Mouse (Mus musculus) cerebellum, adult 2 months (tissue): ENCODE measurements around the gene Git2.

Source experiments
- CTCF ChIP-seq: fragments of 200-500 bp; IDR thresholded peaks from 2 replicates; pipeline ENCODE4 v1.5.1; 2011; ENCODE audit warnings: low read depth, mild to moderate bottlenecking, control low read depth, low read length, moderate library complexity, borderline replicate concordance; ENCODE audit not compliant: insufficient read depth
- POLR2A ChIP-seq: fragments of 200-500 bp; IDR thresholded peaks from 2 replicates; pipeline ENCODE4 v1.6.1; 2011; ENCODE audit warnings: low read length, control low read depth, borderline replicate concordance; ENCODE audit not compliant: insufficient read depth

DNA sequence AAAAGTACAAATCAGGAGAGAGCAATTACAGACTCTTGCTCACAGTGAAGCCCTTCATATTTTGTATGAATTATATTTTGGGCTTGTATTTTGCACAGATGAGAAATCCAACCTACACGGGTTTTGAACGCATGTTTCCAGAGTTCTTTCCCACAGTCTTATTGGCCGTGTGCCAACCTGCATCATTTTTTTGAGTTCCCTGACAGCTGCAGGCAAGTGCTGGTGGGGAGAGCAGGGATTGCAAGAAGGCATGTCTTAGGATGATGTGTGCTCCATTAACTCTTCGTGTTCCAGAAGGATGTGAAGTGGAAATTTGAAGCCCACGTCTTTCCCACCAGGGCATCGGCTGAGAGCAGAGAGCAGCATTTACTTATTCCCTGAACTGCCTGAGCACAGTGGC is 41.3 kb upstream of the Git2 start:
- TF ChIP-seq CTCF: no peak
- no peak for TF ChIP-seq POLR2A
